Mouse (Mus musculus) CD8-positive naive resting alpha-beta T cell, adult 2 months (primary cell): ENCODE measurements around the gene Sdccag8.

Experiments
- DNase-seq, 2 experiments: peaks; one replicate each; pipeline ENCODE4 v3.0.0; 2022; ENCODE audit warnings: low read depth in 2 of 2, low spot score in 2 of 2

Gene Sdccag8

DNA sequence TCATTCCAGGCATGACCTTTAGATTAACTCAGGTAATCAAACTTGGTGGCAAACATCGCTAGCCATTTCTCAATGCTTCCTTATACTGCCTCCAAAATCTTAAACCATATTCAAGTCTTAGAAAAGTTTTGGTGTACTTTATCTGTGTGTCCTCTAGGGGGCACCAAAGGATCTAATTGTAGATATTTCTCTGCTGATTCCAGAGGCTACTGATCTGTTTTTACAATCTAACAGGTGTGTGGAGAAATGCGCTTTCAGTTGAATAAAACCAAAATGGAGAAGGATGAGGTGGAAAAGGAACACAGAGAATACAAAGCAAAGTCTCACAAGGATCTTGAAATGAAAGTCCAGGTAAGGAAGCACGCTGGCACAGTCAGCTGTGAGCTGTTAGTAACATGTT is 63.3 kb downstream of the Sdccag8 start:
- DNase-seq, result peak; percentile 15 to 39

DNA sequence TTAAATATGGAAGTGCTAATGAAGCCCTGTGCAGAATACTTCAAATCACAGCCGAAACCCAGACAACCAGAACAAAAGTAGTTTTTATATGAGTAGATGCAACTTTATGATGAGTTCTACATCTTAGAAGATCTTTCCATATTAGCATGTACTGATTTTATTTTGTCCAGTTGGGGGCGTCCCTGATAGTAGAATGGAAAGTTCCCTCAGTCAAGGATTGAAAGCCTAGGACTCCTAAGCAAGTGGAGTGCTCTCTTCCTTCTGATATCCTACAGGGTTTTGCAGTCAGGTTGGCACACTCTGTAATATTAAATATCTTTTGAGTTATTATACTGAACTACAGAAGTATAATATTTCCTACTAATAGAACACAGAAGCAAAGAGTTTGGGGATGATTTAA is 64.5 kb downstream of the Sdccag8 start:
- no peak for DNase-seq

GRCm38 (mm10) chr1:176879614-176880013 is 65.2 kb downstream of the Sdccag8 start:
- no peak for DNase-seq

DNA sequence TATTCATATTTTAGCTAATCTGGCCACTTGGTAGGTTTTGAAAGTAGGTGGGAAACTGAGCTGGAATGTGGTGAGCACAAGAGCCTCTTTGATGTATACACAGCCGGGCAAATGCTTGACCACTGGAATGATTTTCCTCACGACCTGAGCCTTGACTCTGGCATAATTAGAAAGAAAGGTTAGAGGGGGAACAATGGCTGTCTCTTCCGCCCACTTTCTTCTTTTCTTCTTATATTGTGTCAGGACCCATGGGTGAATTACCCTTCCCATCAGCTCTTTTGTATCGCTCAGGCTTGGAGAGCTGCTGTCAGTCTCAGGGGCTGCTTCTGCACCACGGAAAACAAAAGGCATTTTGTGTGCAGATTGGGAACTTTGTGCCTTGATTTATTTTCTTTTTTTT is 65.6 kb downstream of the Sdccag8 start:
- no peak for DNase-seq

GRCm38 (mm10) chr1:176880943-176881342 is 66.5 kb downstream of the Sdccag8 start:
- DNase-seq, result no peak

- no peak for DNase-seq
Measured at GRCm38 (mm10) chr1:176885207-176885933, 70.9 kb downstream of the Sdccag8 start.

DNA sequence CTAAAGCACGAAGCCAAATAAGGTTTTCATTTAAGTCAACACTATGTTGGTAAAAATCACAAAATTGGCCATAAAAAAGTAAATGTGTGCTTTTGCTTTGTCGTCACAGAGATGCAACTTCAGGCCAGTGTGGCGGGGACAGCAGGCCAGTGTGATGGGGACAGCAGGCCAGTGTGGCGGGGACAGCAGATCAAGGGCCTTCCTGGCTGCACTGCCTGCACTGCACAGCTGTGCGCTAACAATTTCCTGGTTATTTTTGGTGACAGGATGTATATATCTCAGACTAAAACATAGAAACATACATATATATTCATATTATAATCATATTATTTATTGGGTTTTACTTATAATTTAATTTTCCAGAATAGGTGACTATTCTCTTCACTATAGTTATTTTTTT is 71.5 kb downstream of the Sdccag8 start:
- no peak for DNase-seq

GRCm38 (mm10) chr1:176903741-176904140 is 89.3 kb downstream of the Sdccag8 start:
- no peak for DNase-seq

DNA sequence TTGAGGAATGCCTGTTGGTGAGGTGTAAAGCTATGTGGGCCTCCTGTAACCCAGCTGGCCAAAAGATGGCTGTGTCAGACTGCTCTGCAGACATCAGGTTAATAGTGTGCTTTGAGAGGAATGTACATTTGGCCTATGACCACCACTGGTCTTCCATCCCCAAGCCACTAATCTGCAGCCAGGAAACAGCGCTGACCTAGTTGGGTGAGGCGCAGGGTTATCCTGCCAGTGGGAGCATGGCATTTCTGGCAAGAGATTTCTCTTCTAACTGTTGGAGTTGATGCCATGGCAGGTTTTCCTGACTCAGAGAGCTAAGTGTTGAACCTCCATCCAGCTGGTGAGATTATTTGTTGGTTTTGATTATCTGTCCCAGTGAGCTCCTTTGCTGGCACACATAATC is 101.5 kb downstream of the Sdccag8 start:
- no peak for DNase-seq

DNA sequence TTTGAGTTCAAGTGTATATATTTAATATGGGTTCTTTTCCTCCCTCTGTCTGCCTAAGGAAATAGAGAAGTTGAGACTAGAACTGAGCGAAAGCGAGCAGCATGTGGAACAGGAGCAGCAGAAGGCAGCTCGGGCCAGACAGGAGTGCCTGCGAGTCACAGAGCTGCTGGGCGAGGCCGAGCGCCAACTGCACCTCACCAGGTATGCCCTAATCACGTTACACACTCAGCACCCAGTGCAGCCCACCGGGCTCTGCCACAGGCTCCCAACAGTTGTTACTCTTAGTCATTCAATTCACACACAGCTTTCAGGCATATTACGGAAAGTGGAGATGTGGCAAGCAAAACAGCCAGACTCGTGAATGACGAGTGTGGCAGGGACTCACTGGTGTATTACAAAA is 105.0 kb downstream of the Sdccag8 start:
- DNase-seq, result no peak

DNA sequence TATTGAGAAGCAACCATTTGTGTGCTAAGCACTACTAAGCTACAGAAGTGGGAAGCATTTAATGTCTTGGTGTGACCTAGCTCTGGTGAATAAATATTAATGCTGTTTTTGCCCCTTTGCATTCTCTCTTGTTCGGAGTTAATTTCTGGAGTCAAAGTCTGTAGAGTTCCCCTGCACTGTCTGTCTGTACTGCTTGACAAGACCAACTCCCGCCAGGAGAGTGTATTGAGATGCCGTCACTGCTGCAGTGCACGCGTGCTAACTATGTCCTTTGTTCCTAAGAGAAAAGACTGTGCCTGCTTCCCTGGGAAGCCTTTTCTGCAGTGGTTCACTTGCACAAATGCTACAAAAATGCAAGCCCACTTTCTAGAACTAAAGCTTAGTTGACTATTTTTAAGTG is 108.4 kb downstream of the Sdccag8 start:
- no peak for DNase-seq

DNA sequence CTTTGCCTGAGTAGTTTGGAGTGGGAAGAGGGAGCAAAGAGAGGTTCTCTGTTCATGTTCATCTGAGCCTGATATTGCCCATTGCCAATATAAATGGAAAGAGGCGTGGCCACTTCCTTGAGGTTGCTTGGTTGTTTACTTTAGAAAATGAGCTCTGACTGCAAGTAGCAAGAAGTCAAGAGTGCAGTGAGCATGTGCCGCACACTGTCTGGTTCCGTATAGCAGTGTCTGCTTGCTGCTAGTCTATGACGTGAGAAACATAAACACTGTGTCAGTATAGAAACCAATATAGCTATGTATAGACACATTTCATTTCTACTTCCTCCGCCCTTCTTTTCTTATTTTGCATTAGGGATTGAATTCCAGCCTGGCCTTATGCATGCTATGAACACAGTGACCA is 111.5 kb downstream of the Sdccag8 start:
- no peak for DNase-seq

GRCm38 (mm10) chr1:176927312-176927711 is 112.9 kb downstream of the Sdccag8 start:
- DNase-seq, result no peak

DNA sequence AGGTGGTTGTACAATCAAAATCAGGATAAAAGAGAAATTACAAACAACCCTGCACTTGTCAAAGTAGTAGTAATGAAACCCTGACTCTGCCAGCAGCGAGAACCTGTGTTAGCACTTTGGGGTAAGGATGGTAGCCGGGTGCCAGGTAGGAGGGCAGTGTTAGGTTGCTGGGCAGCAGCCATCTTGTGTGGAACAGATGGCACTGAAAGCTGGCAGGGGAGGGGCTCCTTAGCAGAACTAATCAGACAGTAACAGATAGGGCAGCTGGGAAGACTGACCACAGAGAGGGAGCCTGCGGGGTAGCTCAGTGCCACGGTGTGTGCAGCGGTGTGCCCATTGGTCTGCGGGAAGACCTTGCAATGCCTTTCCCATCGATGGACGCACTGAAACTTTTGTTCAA is 115.2 kb downstream of the Sdccag8 start:
- no peak for DNase-seq

GRCm38 (mm10) chr1:176930574-176930973 is 116.1 kb downstream of the Sdccag8 start:
- no peak for DNase-seq

DNA sequence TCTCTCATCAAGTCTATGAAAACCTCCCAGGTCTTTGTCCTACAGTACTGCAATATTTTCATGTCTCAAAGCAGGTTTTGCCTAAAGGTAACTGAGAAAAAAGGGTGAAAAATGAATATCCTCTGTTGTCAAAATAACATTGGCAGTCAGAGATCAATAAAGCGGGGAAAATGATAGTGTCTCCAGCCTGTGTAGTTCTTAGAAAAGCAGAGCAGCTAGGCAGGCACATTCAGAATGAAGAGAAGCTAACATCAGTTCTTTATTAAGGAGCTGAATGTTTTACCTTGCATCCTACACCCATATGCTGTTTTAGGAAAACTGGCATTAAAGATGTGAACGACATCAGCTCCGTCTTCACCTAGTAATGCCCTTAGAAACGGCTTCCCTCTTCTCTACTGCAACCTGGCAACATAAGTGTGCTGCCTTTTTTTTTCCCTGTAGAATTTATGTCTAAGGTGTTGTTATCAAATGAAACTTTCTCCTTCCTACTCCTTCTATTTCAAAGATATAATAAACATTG is 116.6 kb downstream of the Sdccag8 start:
- DNase-seq, result no peak

DNA sequence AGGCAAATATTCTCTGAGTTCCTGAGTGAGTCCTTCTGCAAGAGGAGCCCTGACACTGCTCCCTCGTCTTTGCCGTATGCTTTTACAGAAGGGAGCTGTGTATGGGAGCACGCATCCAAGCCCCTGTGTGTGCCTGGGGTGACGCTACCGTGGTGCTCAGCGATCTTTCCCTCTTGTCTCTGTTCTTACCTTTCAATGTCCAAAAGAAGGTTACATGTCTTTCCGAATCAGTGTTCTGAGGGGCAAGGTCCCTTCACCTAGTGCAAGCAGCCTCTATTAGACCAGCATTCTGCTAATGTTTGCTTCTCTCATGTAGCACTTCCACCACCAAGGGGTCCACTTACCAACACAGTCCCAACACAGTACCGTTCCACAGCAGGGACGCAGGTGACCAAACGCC is 117.1 kb downstream of the Sdccag8 start:
- DNase-seq, result no peak

GRCm38 (mm10) chr1:176932320-176932950 is 118.0 kb downstream of the Sdccag8 start:
- no peak for DNase-seq

DNA sequence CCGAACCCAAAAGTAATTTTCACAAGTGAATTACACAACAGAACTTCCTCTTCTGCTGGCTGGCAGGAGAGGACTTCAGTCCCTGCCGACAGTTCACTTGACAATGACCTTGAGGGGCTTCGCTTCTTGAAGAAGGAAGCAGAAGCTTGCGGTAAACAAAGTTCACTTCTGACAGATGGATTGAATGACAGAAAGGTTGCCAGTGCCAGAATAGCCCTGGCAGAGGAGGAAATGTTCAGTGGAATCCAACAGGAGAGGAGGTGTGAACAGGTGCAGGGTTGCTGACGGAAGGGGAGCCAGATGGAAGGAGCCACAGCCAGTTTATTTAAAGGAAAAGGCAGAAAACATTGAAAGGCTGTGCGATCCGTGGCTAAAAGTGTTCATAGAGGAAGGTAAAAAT is 118.9 kb downstream of the Sdccag8 start:
- DNase-seq, result no peak

- no peak for DNase-seq
Measured at GRCm38 (mm10) chr1:176934043-176934762, 119.7 kb downstream of the Sdccag8 start.

DNA sequence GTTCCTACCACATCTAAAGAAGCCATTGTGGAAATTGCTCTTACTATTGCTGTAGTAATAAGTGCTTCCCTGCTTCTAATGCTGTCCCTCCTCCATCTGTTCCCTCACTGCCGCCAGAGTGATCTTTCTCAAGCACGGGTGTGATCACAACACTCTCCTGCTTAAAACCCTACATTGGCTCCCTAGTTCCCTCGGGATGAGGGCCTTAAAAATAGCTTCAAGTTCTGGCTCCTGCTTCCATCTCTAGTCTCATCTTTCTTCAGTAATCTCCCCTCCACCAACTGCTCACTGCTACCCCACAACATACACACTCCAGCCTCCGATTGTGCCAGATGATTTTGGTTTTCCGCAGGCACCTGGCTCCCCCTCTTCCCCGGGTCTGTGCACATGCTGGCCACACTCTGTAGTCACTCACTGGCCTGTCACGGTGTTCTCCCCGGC is 125.5 kb downstream of the Sdccag8 start:
- no peak for DNase-seq
